13 mouse cellular contexts compared by ENCODE assay signal in genomic region chr11:101525936-101526595, GRCm38 (mm10). TPM values are rescaled to one million over a fixed set of nuclear protein-coding genes. Genes with fewer than 3 reads are reported as not detected.
DNase-seq lines count a peak whose midpoint lies in the region; ATAC-seq and TF ChIP-seq lines count a peak whose summit lies in the region.
"Had no signal": no experiment of that assay in that cellular context is flagged by ENCODE, and none has a peak within 500 bp of the region (broad histone marks: within the 10 kb centered on the region; RNA-seq: fewer than 3 reads in every experiment).

No protein-coding gene starts in this region.

- H3K4me2 ChIP-seq in kidney, embryonic 16.5 days (replicated peaks; ENCODE audit: low read depth, low read length): no peak overlapping the region
- H3K4me2 ChIP-seq in forebrain, embryonic 16.5 days (ENCODE audit: low read length): no peak overlapping the region; the same call in 1 of the 2 replicates
- H3K4me2 ChIP-seq in intestine, postnatal 0 days (replicated peaks; ENCODE audit: low read depth): no peak overlapping the region
- H3K4me2 ChIP-seq: embryonic facial prominence, embryonic 12.5 days; midbrain, embryonic 12.5 days had no signal

- 90% methylated on average over 9 of the region's 9 CpGs for WGBS in kidney, embryonic 16.5 days
- 53% methylated on average over 9 of the region's 9 CpGs for WGBS in forebrain, embryonic 16.5 days
- WGBS in intestine, postnatal 0 days: 92% methylated on average over 9 of the region's 9 CpGs

- peak; percentile 16 for DNase-seq in kidney, adult 11 months
- DNase-seq in Muller cell, postnatal 12 days (ENCODE audit: inconsistent ontology term): peak; percentile 30
- DNase-seq in layer of hippocampus, postnatal 14 days (ENCODE audit: low spot score in 2 of 2): peak; percentile 78 to 94
- DNase-seq in gastrocnemius, postnatal 36 days: no peak
- DNase-seq in adrenal gland, postnatal 14 days: no peak
- DNase-seq: adrenal gland, postnatal 25 days; cerebellum, adult 8-10 months had no signal

- no peaks in the 10 kb centered on the region for H3K27me3 ChIP-seq in kidney, embryonic 16.5 days (ENCODE audit: insufficient read depth, low read length)
- no peaks in the 10 kb centered on the region for H3K27me3 ChIP-seq in forebrain, embryonic 16.5 days (replicated peaks; ENCODE audit: control insufficient read depth, insufficient read depth, low read length)
- H3K27me3 ChIP-seq in intestine, postnatal 0 days (replicated peaks; ENCODE audit: control insufficient read depth, insufficient read depth, low read length): no peaks in the 10 kb centered on the region
- H3K27me3 ChIP-seq: CH12.LX; embryonic facial prominence, embryonic 12.5 days; midbrain, embryonic 12.5 days had no signal

- intact Hi-C loops in gastrocnemius, postnatal 36 days (cut with DNase I): no loop called here

- no peaks in the 10 kb centered on the region for H3K4me1 ChIP-seq in kidney, embryonic 16.5 days (ENCODE audit: insufficient read depth, low read length)
- H3K4me1 ChIP-seq in forebrain, embryonic 16.5 days (replicated peaks; ENCODE audit: control insufficient read depth, insufficient read depth, low read length): peaks cover 16% of the 10 kb centered on the region
- H3K4me1 ChIP-seq in intestine, postnatal 0 days (replicated peaks; ENCODE audit: control insufficient read depth, insufficient read depth, low read length): no peaks in the 10 kb centered on the region
- H3K4me1 ChIP-seq: embryonic facial prominence, embryonic 12.5 days; midbrain, embryonic 12.5 days had no signal

- no peak overlapping the region for H3K27ac ChIP-seq in kidney, embryonic 16.5 days (ENCODE audit: low read length)
- peak overlapping the region; percentile 75 for H3K27ac ChIP-seq in forebrain, embryonic 16.5 days (ENCODE audit: low read length)
- no peak overlapping the region for H3K27ac ChIP-seq in intestine, postnatal 0 days (ENCODE audit: low read depth, low read length)
- H3K27ac ChIP-seq: embryonic facial prominence, embryonic 12.5 days; midbrain, embryonic 12.5 days had no signal

- H3K9ac ChIP-seq in kidney, embryonic 16.5 days (replicated peaks; ENCODE audit: low read length): no peak overlapping the region
- H3K9ac ChIP-seq in forebrain, embryonic 16.5 days (replicated peaks; ENCODE audit: low read depth, low read length): no peak overlapping the region
- H3K9ac ChIP-seq in intestine, postnatal 0 days (ENCODE audit: low read depth, low read length): no peak overlapping the region
- H3K9ac ChIP-seq: embryonic facial prominence, embryonic 12.5 days; midbrain, embryonic 12.5 days had no signal

- ATAC-seq in kidney, embryonic 16.5 days (ENCODE audit: low FRiP score, low TSS enrichment): no peak
- ATAC-seq in forebrain, embryonic 16.5 days: peak; percentile 95
- ATAC-seq in intestine, postnatal 0 days: no peak

- no peaks in the 10 kb centered on the region for H3K9me3 ChIP-seq in kidney, embryonic 16.5 days (ENCODE audit: low read length)
- no peaks in the 10 kb centered on the region for H3K9me3 ChIP-seq in forebrain, embryonic 16.5 days (ENCODE audit: control insufficient read depth, low read length)
- no peaks in the 10 kb centered on the region for H3K9me3 ChIP-seq in intestine, postnatal 0 days (ENCODE audit: control insufficient read depth)
- H3K9me3 ChIP-seq: embryonic facial prominence, embryonic 12.5 days; midbrain, embryonic 12.5 days had no signal

- H3K36me3 ChIP-seq in kidney, embryonic 16.5 days (ENCODE audit: insufficient read depth, low read length): peaks cover 43% of the 10 kb centered on the region
- no peaks in the 10 kb centered on the region for H3K36me3 ChIP-seq in forebrain, embryonic 16.5 days (ENCODE audit: control insufficient read depth, insufficient read depth)
- peaks cover 14% of the 10 kb centered on the region; the same call in 1 of the 2 replicates for H3K36me3 ChIP-seq in intestine, postnatal 0 days (ENCODE audit: control insufficient read depth, insufficient read depth)

- H3K4me3 ChIP-seq in kidney, embryonic 16.5 days (ENCODE audit: low read length): no peak overlapping the region
- no peak overlapping the region for H3K4me3 ChIP-seq in forebrain, embryonic 16.5 days (replicated peaks; ENCODE audit: low read length)
- H3K4me3 ChIP-seq in intestine, postnatal 0 days (ENCODE audit: low read depth, low read length): no peak overlapping the region
- H3K4me3 ChIP-seq: embryonic facial prominence, embryonic 12.5 days; midbrain, embryonic 12.5 days had no signal

- no peak for TF ChIP-seq CTCF in intestine, postnatal 0 days (IDR thresholded peaks at IDR 0.05; ENCODE audit: low read depth)

RNA-seq across cellular contexts. Expression of gene Brca1, which starts 25.7 kb away (rescaled TPM):
- 12.5 and 14.9 TPM in 2 replicates for polyA plus RNA-seq in kidney, embryonic 16.5 days (2015; fragmentation: Nextera tagmentation; extraction: Ambion mirVana)
- 5.4 and 6.8 TPM in 2 replicates for polyA plus RNA-seq in forebrain, embryonic 16.5 days (2015; fragmentation: Nextera tagmentation; extraction: Ambion mirVana)
- total RNA-seq in layer of hippocampus, postnatal 14 days (2021): 1 to 10 TPM; 1.3 to 3.2 TPM
- 2.3 and 3.3 TPM in 2 replicates for polyA plus RNA-seq in intestine, postnatal 0 days (2015; fragmentation: Nextera tagmentation; extraction: Ambion mirVana)
- total RNA-seq in gastrocnemius, postnatal 36 days (2021): under 1 TPM; 0.31 to 0.57 TPM
- 4.9 and 6.6 TPM in 2 replicates for total RNA-seq in adrenal gland, postnatal 14 days (2021)

RNA-seq across cellular contexts. Expression of gene Nbr1, which starts 25.9 kb away (rescaled TPM):
- 84.7 and 90.0 TPM in 2 replicates for polyA plus RNA-seq in kidney, embryonic 16.5 days (2015; fragmentation: Nextera tagmentation; extraction: Ambion mirVana)
- 126 and 139 TPM in 2 replicates for polyA plus RNA-seq in forebrain, embryonic 16.5 days (2015; fragmentation: Nextera tagmentation; extraction: Ambion mirVana)
- total RNA-seq in layer of hippocampus, postnatal 14 days (2021): 100 to 1,000 TPM; 122 to 177 TPM
- polyA plus RNA-seq in intestine, postnatal 0 days (2015; fragmentation: Nextera tagmentation; extraction: Ambion mirVana): 44.5 and 54.1 TPM in 2 replicates
- total RNA-seq in gastrocnemius, postnatal 36 days (2021): 10 to 100 TPM; 54.0 to 61.6 TPM
- total RNA-seq in adrenal gland, postnatal 14 days (2021): 128 and 130 TPM in 2 replicates

RNA-seq across cellular contexts. Expression of gene Tmem106a, which starts 56.0 kb away (rescaled TPM):
- 7.0 and 8.2 TPM in 2 replicates for polyA plus RNA-seq in kidney, embryonic 16.5 days (2015; fragmentation: Nextera tagmentation; extraction: Ambion mirVana)
- 1.9 and 2.4 TPM in 2 replicates for polyA plus RNA-seq in forebrain, embryonic 16.5 days (2015; fragmentation: Nextera tagmentation; extraction: Ambion mirVana)
- 1 to 10 TPM; 2.0 to 4.1 TPM for total RNA-seq in layer of hippocampus, postnatal 14 days (2021)
- polyA plus RNA-seq in intestine, postnatal 0 days (2015; fragmentation: Nextera tagmentation; extraction: Ambion mirVana): 122 and 130 TPM in 2 replicates
- total RNA-seq in gastrocnemius, postnatal 36 days (2021): 1 to 10 TPM in 1 of 2 experiments, under 1 TPM in 1; 0.96 to 1.8 TPM
- total RNA-seq in adrenal gland, postnatal 14 days (2021): 9.6 and 11.0 TPM in 2 replicates

Comparison
In these comparisons a context has a peak if more than half of its experiments do, and no peak if none do; other contexts are left out.
1. DNase-seq: peak in kidney, adult 11 months (single experiment), Muller cell, postnatal 12 days (single experiment) and layer of hippocampus, postnatal 14 days (2 of 2); none in gastrocnemius, postnatal 36 days (0 of 2) and adrenal gland, postnatal 14 days (single experiment).